Mouse (Mus musculus) lung, embryonic 16.5 days (tissue): ENCODE results near the gene Klhl36. TPM values are rescaled to one million over a fixed set of nuclear protein-coding genes. Genes with fewer than 3 reads are reported as not detected.

Experiments
- ATAC-seq: fragments of 200-750 bp; cut with Nextera tagmentation; 2 replicates; pipeline ENCODE4 v1.8.0; 2017; ENCODE audit warnings: low read depth, mild to moderate bottlenecking, moderate library complexity
- H3K27ac ChIP-seq: fragments of 300-500 bp; sonication (generic); 2 replicates; pipeline ENCODE4 v1.5.1; 2014; ENCODE audit warnings: mild to moderate bottlenecking, control low read depth, low read length
- H3K27me3 ChIP-seq: fragments of 300-500 bp; sonication (generic); 2 replicates; pipeline ENCODE4 v1.6.1; 2014; ENCODE audit warnings: low read depth, low read length, mixed read lengths; ENCODE audit not compliant: control insufficient read depth, insufficient read depth
- H3K36me3 ChIP-seq: fragments of 300-500 bp; sonication (generic); 2 replicates; pipeline ENCODE4 v1.6.1; 2014; ENCODE audit warnings: low read length; ENCODE audit not compliant: control insufficient read depth, insufficient read depth
- H3K4me1 ChIP-seq: fragments of 300-500 bp; sonication (generic); replicated peaks from 2 replicates; pipeline ENCODE4 v1.6.1; 2014; ENCODE audit warnings: low read length, mixed read lengths; ENCODE audit not compliant: control insufficient read depth, insufficient read depth
- H3K4me2 ChIP-seq: fragments of 300-500 bp; sonication (generic); 2 replicates; pipeline ENCODE4 v1.6.1; 2014; ENCODE audit warnings: low read depth, low read length, control low read depth
- H3K4me3 ChIP-seq: fragments of 300-500 bp; sonication (generic); 2 replicates; pipeline ENCODE4 v1.5.1; 2014; ENCODE audit warnings: mild to moderate bottlenecking, low read length, control low read depth
- H3K9ac ChIP-seq: fragments of 300-500 bp; sonication (generic); 2 replicates; pipeline ENCODE4 v1.6.1; 2014; ENCODE audit warnings: low read length, control low read depth
- H3K9me3 ChIP-seq: fragments of 300-500 bp; sonication (generic); 2 replicates; pipeline ENCODE4 v1.6.1; 2016; ENCODE audit warnings: low read length; ENCODE audit not compliant: control insufficient read depth
- WGBS: fragments of 180-500 bp; shearing (Covaris S2); extraction: QIAGEN DNeasy Blood & Tissue Kit; methylation state at CpG from one replicate; pipeline ENCODE4 v1.1.7; 2014; 5-methylcytosine and 5-hydroxymethylcytosine counted together
- polyA plus RNA-seq: library from polyadenylated mRNA; unstranded; fragments of >200 nt; fragmentation: Nextera tagmentation; extraction: Ambion mirVana; gene quantifications from 2 replicates; pipeline ENCODE4 v1.2.1, GENCODE M21; 2015

Klhl36 gene
- polyA plus RNA-seq, 1 experiment from 2014 or later: 15.0 TPM

DNA sequence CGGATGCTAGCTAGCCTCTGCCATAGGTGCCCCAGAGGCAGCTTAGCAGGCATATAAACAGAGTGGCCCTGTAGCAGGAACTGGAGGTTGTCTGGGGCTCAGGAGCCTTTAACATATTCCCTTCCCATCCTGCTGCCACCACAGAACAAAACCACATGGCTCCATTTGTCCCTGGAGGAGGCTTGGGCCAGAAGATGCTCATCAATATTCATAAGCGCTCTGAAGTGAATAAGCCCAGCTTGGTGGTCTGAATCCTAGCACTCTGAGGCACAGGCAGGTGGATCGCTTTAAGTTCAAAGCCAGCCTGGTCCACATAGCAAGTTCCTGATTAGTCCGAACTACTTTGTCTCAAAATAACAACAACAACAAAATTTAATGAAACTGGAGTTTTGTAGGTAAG is 25.9 kb downstream of the Klhl36 start:
- no peaks in the 10 kb centered on the region for H3K9me3 ChIP-seq
- no peak overlapping the region for H3K9ac ChIP-seq
- H3K4me2 ChIP-seq: no peak overlapping the region
- H3K27me3 ChIP-seq: no peaks in the 10 kb centered on the region
- H3K4me1 ChIP-seq: peaks cover 11% of the 10 kb centered on the region
- H3K4me3 ChIP-seq: no peak overlapping the region
- no peak overlapping the region for H3K27ac ChIP-seq
- no peak for ATAC-seq
- 72% methylated on average over 4 of the region's 4 CpGs for WGBS
- H3K36me3 ChIP-seq: no peaks in the 10 kb centered on the region

DNA sequence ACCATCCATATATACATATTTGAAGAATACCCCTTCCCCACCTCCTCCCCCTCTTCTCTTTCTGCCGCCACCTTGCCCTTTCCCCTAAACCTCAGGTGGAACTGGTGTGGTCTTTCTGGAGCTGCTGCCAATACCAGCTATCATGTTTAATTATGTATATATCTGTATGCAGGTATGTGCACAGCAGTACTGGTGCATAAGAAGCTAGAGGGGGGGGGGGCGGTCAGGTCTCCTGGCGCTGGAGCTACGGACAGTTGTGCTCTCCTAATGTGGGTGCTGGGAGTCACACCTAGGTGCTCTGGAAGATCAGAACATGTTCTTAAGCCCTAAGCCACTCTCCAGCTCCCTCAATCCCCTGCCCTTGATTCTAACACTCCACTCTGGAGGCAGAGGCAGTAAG is 35.0 kb downstream of the Klhl36 start:
- 68% methylated on average over 4 of the region's 4 CpGs for WGBS
- Histone ChIP-seq H3K9ac (no peak overlapping the region), H3K4me3 (no peak overlapping the region), H3K4me2 (no peak overlapping the region), H3K27me3 (peaks cover 10% of the 10 kb centered on the region; the same call in 1 of the 2 replicates), H3K27ac (no peak overlapping the region), H3K36me3 (no peaks in the 10 kb centered on the region), H3K9me3 (no peaks in the 10 kb centered on the region), H3K4me1 (peaks cover 5% of the 10 kb centered on the region)
- ATAC-seq: no peak

DNA sequence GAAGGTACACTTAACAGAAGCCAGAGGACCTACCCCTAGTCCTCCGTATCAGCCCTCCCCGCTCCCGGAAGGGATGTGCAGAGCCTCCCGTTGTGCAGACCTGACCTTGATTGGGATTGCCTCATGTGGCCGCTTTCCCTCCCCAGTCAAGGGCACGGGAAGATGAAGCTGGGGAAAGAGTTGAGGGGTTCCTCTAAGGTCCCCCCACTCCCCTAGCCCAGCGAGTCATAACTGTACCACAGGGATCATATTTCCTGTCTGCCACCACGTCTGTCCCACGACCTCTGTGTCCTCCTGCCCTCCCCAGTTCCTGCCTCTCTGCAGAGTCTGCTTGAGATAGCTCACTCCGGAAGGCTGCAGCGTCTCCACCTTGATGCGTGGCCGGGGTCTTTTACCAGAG is 35.9 kb downstream of the Klhl36 start:
- ATAC-seq: no peak
- Histone ChIP-seq H3K27me3 (peaks cover 10% of the 10 kb centered on the region; the same call in 1 of the 2 replicates), H3K4me3 (no peak overlapping the region), H3K36me3 (no peaks in the 10 kb centered on the region), H3K4me1 (peaks cover 5% of the 10 kb centered on the region), H3K9me3 (no peaks in the 10 kb centered on the region), H3K4me2 (no peak overlapping the region), H3K27ac (no peak overlapping the region), H3K9ac (peak overlapping the region; percentile 20; the same call in 1 of the 2 replicates)
- WGBS: 10% methylated on average over 13 of the region's 13 CpGs

DNA sequence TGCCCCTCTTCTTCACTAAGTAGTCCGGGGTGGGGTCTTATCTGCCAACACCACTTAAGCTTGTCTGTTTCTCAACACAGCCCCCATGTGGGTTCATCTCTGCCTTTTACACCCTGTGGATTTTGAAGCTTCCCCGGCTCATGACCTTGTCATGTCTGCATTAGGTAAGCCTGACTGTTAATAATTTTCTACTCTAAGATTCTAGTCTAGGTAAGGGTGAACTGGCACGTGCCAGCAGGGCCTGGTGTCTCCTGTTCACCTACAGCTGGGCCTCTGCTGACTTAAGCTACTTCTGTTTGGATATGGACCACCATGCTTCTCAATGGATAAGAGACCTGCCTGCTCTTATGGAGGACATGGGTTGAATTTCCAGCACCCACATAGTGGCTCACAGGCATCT is 39.3 kb downstream of the Klhl36 start:
- Histone ChIP-seq H3K9ac (no peak overlapping the region), H3K9me3 (no peaks in the 10 kb centered on the region), H3K27me3 (peaks cover 10% of the 10 kb centered on the region; the same call in 1 of the 2 replicates), H3K4me3 (no peak overlapping the region), H3K4me1 (peaks cover 5% of the 10 kb centered on the region), H3K27ac (no peak overlapping the region), H3K4me2 (no peak overlapping the region), H3K36me3 (no peaks in the 10 kb centered on the region)
- 56% methylated on average over 3 of the region's 3 CpGs for WGBS
- ATAC-seq: no peak

DNA sequence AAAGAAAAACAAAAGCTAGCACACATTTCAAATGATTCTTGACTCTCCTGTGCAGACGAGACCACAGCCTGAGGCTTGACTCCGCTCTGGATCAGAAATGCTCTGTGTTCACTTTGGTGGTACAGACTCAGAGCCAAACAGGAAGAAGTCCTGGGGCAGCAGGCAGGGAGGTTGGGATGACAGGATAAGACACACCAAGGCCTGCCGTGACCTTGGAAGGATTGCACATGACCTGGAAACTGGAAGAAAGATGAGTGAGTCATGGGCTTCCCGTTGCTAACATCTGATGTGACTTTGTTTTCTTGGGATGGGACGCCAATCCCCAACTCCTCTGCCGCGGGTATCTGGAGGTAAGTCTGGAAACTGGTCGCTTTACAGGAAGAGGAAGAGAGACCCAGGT is 39.9 kb downstream of the Klhl36 start:
- WGBS: 60% methylated on average over 8 of the region's 8 CpGs
- peaks cover 5% of the 10 kb centered on the region for H3K4me1 ChIP-seq

GRCm38 (mm10) chr8:119904323-119904911 is 42.4 kb downstream of the Klhl36 start:
- Histone ChIP-seq H3K27me3 (no peaks in the 10 kb centered on the region), H3K36me3 (no peaks in the 10 kb centered on the region), H3K4me3 (no peak overlapping the region), H3K9ac (no peak overlapping the region), H3K9me3 (no peaks in the 10 kb centered on the region), H3K4me2 (no peak overlapping the region), H3K4me1 (no peaks in the 10 kb centered on the region), H3K27ac (no peak overlapping the region)
- ATAC-seq: no peak; the same call in 1 of the 2 replicates
- 31% methylated on average over 12 of the region's 12 CpGs for WGBS

More for the DNA sequence above, 39.9 kb downstream of the Klhl36 start:
- peaks cover 8% of the 10 kb centered on the region; the same call in 1 of the 2 replicates for H3K27me3 ChIP-seq
- no peak overlapping the region for H3K27ac ChIP-seq
- no peaks in the 10 kb centered on the region for H3K36me3 ChIP-seq
- no peak overlapping the region for H3K9ac ChIP-seq
- H3K9me3 ChIP-seq: no peaks in the 10 kb centered on the region
- H3K4me3 ChIP-seq: no peak overlapping the region
- ATAC-seq: no peak
- H3K4me2 ChIP-seq: no peak overlapping the region

- H3K4me3 ChIP-seq: peak within 1 kb of the TSS; percentile 71
- peak within 1 kb of the TSS; percentile 91 for H3K4me2 ChIP-seq
- H3K9ac ChIP-seq: peak within 1 kb of the TSS; percentile 83
- H3K27ac ChIP-seq: peak within 1 kb of the TSS; percentile 85
- no peaks in the 10 kb centered on the region; the same call in 1 of the 2 replicates for H3K27me3 ChIP-seq
- ATAC-seq: no peak
- no peaks in the 10 kb centered on the region for H3K36me3 ChIP-seq
- H3K4me1 ChIP-seq: peaks cover 38% of the 10 kb centered on the region
- 28% methylated on average over 13 of the region's 13 CpGs for WGBS
- no peaks in the 10 kb centered on the region for H3K9me3 ChIP-seq
These were observed 48.0 kb downstream of the Klhl36 start, which contains the start of gene Usp10 for GRCm38 (mm10) chr8:119909944-119910546. Gene Usp10 (plus strand): TSS chr8:119910360.

- Histone ChIP-seq H3K4me1 (peaks cover 40% of the 10 kb centered on the region), H3K27ac (peak within 1 kb of the TSS; percentile 85), H3K9ac (peak within 1 kb of the TSS; percentile 83), H3K4me2 (peak within 1 kb of the TSS; percentile 91), H3K4me3 (peak within 1 kb of the TSS; percentile 71), H3K9me3 (no peaks in the 10 kb centered on the region), H3K27me3 (no peaks in the 10 kb centered on the region; the same call in 1 of the 2 replicates), H3K36me3 (no peaks in the 10 kb centered on the region)
- WGBS: under 1% methylated on average over 72 of the region's 97 CpGs
- peak; percentile 96 for ATAC-seq
These were observed 48.6 kb downstream of the Klhl36 start, which contains the start of gene Gm20388 for GRCm38 (mm10) chr8:119910547-119911257. Gene Gm20388 (plus strand): TSS chr8:119910841.
